Mouse (Mus musculus): ENCODE measurements at regions not wholly inside any gene's neighbourhood (a gene's known extent, or its start where the extent isn't known, plus 50 kb on each side); places are given as distances from the start of the nearest gene placed in this dataset.

GRCm38 (mm10) chr12:39073289-39074022, 294.3 kb downstream of the Etv1 start:
- DNase-seq (ENCODE audit: low spot score): no peak

DNA sequence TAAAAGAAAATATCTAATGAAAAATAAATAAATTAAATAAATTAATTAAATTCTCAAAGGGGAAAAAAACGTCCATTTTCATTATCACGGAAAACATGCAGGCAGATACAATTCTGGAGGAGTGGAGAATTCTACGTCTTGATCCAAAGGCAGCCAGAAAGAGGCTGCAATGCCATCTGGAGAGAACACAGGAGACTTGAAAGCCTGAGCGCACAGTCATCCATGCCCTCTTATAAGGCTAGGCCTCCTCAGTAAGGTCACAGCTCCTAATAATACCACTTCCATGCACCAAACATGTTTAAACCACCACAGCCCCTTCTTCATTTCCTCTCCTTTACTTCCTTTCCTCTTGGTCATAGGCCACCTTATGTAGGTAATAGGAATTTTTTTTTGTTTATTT, 307.1 kb downstream of the Etv1 start:
- no peak for DNase-seq (ENCODE audit: low spot score)

GRCm38 (mm10) chr12:39094638-39095230, 315.6 kb downstream of the Etv1 start:
- DNase-seq (ENCODE audit: low spot score): no peak

GRCm38 (mm10) chr12:39123391-39124095, 344.4 kb downstream of the Etv1 start:
- DNase-seq (ENCODE audit: low spot score): no peak

DNA sequence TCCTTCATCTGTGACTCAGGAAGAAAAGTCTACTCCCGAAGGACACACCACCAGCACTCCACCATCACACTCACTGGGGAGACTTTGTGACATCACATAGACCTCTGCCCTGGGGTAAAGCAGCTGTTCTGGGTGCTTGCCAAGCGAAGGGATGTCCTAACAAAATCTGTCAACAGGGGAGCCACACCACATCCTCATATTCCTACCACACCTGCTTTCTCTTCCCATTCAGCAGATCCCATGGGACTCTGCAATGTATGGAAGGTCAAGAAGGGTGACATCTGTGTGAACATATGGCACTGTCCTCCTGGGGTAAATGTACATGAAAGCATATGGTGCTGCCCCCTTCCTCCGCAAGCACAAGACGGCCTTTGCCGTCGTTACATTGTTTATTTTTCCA, 375.5 kb downstream of the Etv1 start:
- no peak for DNase-seq (ENCODE audit: low spot score)

GRCm38 (mm10) chr12:39176958-39177357, 397.8 kb downstream of the Etv1 start:
- no peak for DNase-seq (ENCODE audit: low spot score)

DNA sequence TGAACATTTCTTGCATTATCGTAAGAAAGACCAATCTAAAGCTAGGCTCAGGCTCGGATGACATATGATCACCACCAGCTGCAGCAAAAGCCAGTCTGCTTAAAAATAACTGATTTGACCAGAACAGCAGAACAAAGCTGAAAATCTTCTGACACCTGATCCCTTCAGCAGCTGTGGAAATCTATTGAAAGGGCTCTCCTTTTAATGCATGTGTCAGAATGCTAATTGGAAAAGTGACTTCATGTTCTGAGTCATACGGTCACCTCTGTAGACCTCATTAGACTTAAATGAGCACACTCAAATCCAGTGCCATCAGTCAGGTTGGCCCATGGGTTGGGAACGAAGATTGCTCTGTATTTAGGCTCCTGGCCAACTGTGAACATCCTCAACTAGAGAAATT, 444.9 kb downstream of the Etv1 start:
- DNase-seq (ENCODE audit: low spot score): no peak

DNA sequence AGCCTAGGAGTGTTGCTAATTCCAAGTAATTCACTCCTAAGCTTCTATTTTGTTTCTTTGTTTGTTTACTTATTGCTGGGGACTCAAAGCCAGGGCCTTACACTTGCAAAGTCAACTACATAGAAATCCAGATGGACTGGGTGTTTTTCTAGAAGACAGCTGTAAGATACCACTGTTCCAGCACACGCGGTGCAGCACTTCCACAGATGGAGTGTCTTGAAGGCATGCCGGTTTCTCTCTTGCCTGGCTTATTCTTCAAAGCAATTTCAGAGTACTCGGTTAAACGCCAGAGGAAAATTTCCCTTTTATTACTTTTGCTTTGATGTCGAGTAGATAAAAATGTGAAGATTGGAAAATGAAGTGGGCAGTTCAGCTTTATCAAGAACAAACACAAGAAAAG, 477.4 kb downstream of the Etv1 start:
- DNase-seq (ENCODE audit: low spot score): no peak

DNA sequence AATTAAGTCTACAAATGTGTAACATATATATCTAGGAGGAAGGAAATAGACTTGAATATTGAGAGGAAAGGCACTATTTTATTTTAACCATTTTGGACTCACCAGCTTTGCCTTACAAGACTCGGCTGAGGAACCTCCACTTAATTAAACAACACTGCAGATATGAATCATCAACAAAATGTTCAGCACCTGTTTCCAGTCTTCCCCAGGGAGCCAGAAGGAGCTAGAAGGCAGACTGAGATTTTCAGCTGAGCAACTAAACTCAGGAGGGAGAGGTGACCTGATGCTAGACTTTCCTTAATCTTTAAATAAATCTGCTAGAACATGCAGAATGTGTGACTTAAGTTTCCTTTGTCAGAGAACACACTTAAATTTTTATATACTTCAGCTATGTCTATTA, 478.4 kb downstream of the Etv1 start:
- DNase-seq (ENCODE audit: low spot score): no peak

DNA sequence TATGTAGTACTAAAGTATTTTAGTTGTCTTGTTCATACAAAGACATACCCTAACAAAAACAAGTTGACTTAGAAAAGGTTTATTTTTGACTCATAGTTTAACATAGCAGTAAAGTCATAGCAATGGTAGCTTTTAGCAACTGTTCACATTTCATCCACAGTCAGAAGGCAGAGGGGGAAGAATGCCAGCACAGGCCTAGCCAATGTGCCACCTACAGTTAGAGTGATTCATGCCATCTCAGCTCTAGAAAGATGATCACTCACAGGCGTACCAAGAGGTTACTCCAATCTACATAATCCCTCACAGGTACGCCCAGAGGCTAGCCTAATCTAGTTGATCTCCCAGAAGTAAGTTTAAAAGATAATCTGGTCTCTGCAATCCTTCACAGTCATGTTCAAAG, 510.5 kb downstream of the Etv1 start:
- DNase-seq (ENCODE audit: low spot score): no peak

DNA sequence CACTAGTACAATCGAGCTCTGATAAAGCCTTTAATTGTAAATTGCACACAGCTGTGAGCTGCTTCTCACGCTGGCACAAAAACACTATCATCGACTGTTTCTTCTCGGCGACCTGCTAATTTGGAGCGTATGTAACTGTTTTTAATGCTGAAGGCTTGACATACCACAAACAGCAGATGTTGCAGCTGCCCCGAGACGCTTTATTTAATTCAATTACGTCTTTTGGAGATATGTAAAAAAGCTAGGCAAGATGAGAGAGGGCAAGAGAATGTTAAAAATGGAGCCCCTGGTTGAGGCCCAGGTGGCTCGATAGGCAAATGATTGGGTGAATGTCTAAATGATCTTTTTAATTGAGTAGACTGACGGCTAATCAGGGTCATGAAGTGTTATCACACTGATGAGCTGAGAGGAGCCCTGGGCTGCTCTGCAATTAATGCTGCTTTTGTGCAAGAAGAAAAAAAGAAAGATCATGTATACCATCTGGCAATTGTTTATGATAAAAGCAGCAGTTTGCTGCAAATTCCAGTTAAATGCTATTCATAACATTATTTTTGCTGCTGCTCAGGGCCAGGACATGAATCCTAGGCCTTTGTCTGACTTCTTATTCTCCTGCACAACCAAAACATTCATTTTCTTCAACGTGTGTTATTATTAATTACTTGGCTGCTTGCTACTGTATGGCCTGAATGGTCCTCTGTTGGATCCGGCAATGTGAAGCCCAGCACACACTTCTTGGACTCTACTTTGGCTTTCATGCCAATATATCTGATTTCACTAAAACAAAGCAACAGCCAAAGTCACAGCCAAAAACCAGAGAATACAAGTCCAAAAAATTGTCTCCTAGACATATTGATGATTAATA, 522.4 kb downstream of the Etv1 start:
- DNase-seq (ENCODE audit: low spot score): no peak

GRCm38 (mm10) chr12:39302213-39302591, 523.0 kb downstream of the Etv1 start:
- no peak for DNase-seq (ENCODE audit: low spot score)

DNA sequence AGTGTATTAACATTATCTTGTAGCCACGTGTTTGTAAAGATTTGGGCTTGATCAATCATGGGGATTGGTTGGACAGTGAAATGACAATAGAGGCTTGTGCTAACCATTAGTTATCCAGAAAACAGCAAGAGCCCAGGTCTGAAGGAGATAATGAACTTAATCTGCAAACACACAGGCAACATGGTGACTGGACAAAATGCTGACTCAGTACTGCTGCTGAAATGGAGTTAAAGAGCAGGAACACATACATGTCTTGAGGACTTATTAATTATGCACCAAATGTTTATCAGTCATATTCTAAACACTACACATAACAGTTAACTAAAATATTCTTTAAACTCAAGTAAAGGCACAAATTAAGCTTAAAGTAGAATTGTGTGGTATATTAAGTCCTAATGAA, 528.6 kb downstream of the Etv1 start:
- no peak for DNase-seq (ENCODE audit: low spot score)

GRCm38 (mm10) chr12:39309905-39310304, 530.7 kb downstream of the Etv1 start:
- DNase-seq (ENCODE audit: low spot score): no peak

GRCm38 (mm10) chr12:39317229-39317628, 538.0 kb downstream of the Etv1 start:
- no peak for DNase-seq (ENCODE audit: low spot score)

DNA sequence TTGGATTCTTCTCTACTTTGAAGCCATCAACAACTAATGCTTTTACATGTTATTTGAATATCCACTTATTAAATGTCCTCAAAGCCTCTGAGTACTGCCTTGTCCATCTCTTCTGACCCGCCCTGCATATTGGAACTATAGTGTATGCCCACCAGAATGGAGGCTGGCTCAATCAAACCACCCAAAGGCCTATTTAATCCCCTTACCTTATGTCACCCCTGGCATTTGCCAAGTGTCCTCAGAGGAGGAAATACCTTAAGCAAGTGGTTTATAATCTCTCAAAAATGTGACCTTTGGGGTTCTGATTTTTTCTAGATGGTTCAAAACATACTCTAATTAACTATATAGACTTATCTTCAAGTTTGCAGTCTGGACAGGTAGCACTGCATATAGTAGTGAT, 542.3 kb downstream of the Etv1 start:
- no peak for DNase-seq (ENCODE audit: low spot score)

GRCm38 (mm10) chr12:39326157-39326556, 547.0 kb downstream of the Etv1 start:
- no peak for DNase-seq (ENCODE audit: low spot score)

- no peak for DNase-seq (ENCODE audit: low spot score)
Observed at GRCm38 (mm10) chr12:39326668-39327299, 547.6 kb downstream of the Etv1 start.

- no peak for DNase-seq (ENCODE audit: low spot score)
Observed at GRCm38 (mm10) chr12:39328377-39328776, 549.2 kb downstream of the Etv1 start.

GRCm38 (mm10) chr12:39339101-39339538, 559.9 kb downstream of the Etv1 start:
- DNase-seq (ENCODE audit: low spot score): no peak

- no peak for DNase-seq (ENCODE audit: low spot score)
Observed at GRCm38 (mm10) chr12:39341751-39342271, 562.6 kb downstream of the Etv1 start.
